Mouse (Mus musculus) kidney, embryonic 16.5 days (tissue): ENCODE measurements at regions not wholly inside any gene's neighbourhood (a gene's known extent, or its start where the extent isn't known, plus 50 kb on each side); places are given as distances from the start of the nearest gene placed in this dataset.

Experiments used
- ATAC-seq: fragments of 200-750 bp; cut with Nextera tagmentation; 2 replicates; pipeline ENCODE4 v1.8.0; 2017; ENCODE audit warnings: moderate TSS enrichment; ENCODE audit not compliant: low FRiP score, low TSS enrichment
- H3K27ac ChIP-seq: fragments of 300-500 bp; sonication (generic); 2 replicates; pipeline ENCODE4 v1.5.1; 2014; ENCODE audit warnings: low read length
- H3K27me3 ChIP-seq: fragments of 300-500 bp; sonication (generic); 2 replicates; pipeline ENCODE4 v1.6.1; 2014; ENCODE audit warnings: low read length, control low read depth, mixed read lengths; ENCODE audit not compliant: insufficient read depth
- H3K36me3 ChIP-seq: fragments of 300-500 bp; sonication (generic); 2 replicates; pipeline ENCODE4 v1.6.1; 2014; ENCODE audit warnings: low read length, control low read depth, mixed read lengths; ENCODE audit not compliant: insufficient read depth
- H3K4me1 ChIP-seq: fragments of 300-500 bp; sonication (generic); 2 replicates; pipeline ENCODE4 v1.6.1; 2014; ENCODE audit warnings: low read length, control low read depth, mixed read lengths; ENCODE audit not compliant: insufficient read depth
- H3K4me2 ChIP-seq: fragments of 300-500 bp; sonication (generic); replicated peaks from 2 replicates; pipeline ENCODE4 v1.6.1; 2014; ENCODE audit warnings: low read depth, low read length
- H3K4me3 ChIP-seq: fragments of 300-500 bp; sonication (generic); 2 replicates; pipeline ENCODE4 v1.5.1; 2014; ENCODE audit warnings: mild to moderate bottlenecking, low read length
- H3K9ac ChIP-seq: fragments of 300-500 bp; sonication (generic); replicated peaks from 2 replicates; pipeline ENCODE4 v1.6.1; 2014; ENCODE audit warnings: low read length
- H3K9me3 ChIP-seq: fragments of 300-500 bp; sonication (generic); 2 replicates; pipeline ENCODE4 v1.6.1; 2016; ENCODE audit warnings: low read length, control low read depth
- WGBS: fragments of 180-500 bp; shearing (Covaris S2); extraction: QIAGEN DNeasy Blood & Tissue Kit; methylation state at CpG from one replicate; pipeline ENCODE4 v1.1.7; 2014; 5-methylcytosine and 5-hydroxymethylcytosine counted together

DNA sequence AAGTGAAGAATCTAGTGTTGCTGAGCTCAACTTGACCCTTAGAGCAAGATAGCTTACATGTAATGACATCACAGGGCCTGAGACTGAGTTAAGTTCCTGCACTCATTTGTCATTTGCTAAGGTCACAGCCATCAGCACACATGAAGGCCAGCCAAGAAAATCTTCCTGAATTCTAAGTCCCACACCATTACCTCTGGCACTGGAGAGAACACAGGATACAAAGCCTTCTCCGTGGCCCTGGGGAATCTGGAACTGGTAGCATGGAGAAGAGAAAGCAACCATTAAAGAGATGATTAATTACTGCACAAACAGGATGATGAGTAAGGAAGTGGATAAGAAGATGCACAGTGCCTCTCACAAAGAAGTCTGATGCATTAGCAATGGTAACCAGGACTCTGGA, 232.0 kb downstream of the Wdr72 start:
- Histone ChIP-seq H3K9ac (no peak overlapping the region), H3K4me2 (no peak overlapping the region), H3K27me3 (no peaks in the 10 kb centered on the region), H3K9me3 (no peaks in the 10 kb centered on the region), H3K4me3 (no peak overlapping the region), H3K36me3 (no peaks in the 10 kb centered on the region), H3K4me1 (no peaks in the 10 kb centered on the region), H3K27ac (no peak overlapping the region)
- ATAC-seq = no peak
- 48% methylated on average over 1 of the region's 1 CpGs for WGBS

DNA sequence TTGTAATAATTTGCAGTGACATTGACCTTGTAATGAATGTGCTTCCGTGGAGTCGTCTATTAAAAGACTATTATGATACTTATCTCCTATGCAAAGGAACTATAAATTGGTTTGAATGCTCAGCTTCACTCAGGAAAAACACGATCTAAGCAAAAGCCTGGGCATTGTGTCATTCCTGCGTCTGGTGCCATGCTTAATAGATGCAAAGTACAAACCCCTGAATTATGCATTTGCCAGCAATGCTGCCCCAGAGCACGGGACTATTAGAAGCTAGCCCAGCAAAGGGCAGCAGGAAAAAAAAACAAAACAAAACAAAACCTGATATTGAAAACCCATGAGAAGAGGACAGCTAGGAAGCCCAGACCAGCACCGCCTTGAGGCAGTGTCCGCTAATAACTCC, 234.9 kb downstream of the Wdr72 start:
- Histone ChIP-seq H3K4me3 (no peak overlapping the region), H3K9ac (no peak overlapping the region), H3K27ac (no peak overlapping the region), H3K4me1 (no peaks in the 10 kb centered on the region), H3K27me3 (no peaks in the 10 kb centered on the region), H3K9me3 (no peaks in the 10 kb centered on the region), H3K36me3 (no peaks in the 10 kb centered on the region), H3K4me2 (no peak overlapping the region)
- 60% methylated on average over 7 of the region's 7 CpGs for WGBS
- no peak for ATAC-seq

DNA sequence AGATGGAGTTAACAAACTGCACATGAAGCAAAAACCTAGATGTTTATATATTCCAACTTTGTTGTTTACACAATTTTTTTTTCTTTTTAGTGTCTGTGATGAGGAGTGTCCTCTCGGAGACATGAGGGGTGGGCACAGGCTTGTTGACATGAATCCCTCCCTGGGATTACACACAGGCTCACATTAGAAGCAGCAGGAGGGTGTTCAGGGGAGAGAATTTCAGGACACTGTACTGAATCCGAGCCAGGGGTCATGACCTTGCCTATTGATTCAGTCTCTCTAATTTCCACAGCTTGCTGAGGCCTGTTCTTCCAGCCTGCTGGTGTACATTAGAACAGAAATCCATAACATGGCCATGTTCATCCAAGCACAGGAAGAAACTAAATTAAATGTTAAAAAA, 238.6 kb downstream of the Wdr72 start:
- Histone ChIP-seq H3K9me3 (no peaks in the 10 kb centered on the region), H3K4me1 (no peaks in the 10 kb centered on the region), H3K4me2 (no peak overlapping the region), H3K4me3 (no peak overlapping the region), H3K9ac (no peak overlapping the region), H3K27ac (no peak overlapping the region), H3K27me3 (no peaks in the 10 kb centered on the region), H3K36me3 (no peaks in the 10 kb centered on the region)
- ATAC-seq = no peak
- WGBS = 15% methylated on average over 2 of the region's 2 CpGs

DNA sequence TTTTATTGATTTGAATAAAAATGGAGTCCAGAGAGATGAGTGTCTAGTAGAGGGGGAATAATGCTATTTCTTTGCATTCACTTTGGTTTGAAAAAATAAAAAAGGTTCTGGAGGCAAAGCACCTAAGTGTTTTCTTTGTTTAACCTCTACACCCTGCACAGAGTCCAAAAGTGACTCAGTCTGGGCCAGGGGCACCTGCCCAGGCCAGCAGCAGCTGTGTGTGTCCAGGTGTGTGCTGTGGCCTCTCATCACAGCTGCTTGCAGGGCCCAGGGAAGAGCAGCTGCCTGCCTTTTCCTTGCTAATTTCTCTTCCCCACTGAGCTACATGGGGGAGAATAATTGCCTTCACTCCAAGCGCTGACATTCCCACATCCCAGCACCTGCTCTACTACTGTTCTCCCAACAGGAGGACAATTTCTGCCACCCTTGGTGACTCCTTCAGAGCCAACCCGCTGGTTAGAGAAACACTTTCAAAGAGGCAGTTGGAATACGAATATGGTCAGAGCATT, 255.8 kb downstream of the Wdr72 start:
- H3K4me1 ChIP-seq = no peaks in the 10 kb centered on the region
- H3K27ac ChIP-seq = no peak overlapping the region
- 33% methylated on average over 3 of the region's 3 CpGs for WGBS
- no peak overlapping the region for H3K4me2 ChIP-seq
- no peak for ATAC-seq
- H3K4me3 ChIP-seq = no peak overlapping the region
- no peaks in the 10 kb centered on the region for H3K9me3 ChIP-seq
- no peaks in the 10 kb centered on the region for H3K27me3 ChIP-seq
- H3K9ac ChIP-seq = no peak overlapping the region
- no peaks in the 10 kb centered on the region for H3K36me3 ChIP-seq

DNA sequence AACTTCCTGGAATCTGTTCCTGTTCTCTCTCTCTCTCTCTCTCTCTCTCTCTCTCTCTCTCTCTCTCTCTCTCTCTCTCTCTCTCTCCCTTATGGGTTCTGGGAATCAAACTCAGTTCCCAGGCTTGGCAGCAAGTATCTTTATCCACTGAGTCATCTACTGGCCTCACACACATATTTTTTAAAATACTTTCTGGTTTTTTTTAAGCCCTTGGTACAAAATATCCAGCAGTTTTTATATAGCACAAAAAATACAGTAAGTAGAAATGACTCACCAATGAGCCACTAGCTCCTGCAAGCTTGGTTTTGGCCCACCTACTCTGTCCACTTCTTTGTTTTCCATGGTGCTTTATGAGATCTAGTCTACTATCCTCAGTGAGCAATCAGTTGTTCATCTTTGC, 266.0 kb downstream of the Wdr72 start:
- no peaks in the 10 kb centered on the region for H3K27me3 ChIP-seq
- H3K27ac ChIP-seq = no peak overlapping the region
- H3K36me3 ChIP-seq = no peaks in the 10 kb centered on the region
- no peak overlapping the region for H3K4me3 ChIP-seq
- ATAC-seq = no peak
- H3K4me1 ChIP-seq = no peaks in the 10 kb centered on the region
- H3K9me3 ChIP-seq = no peaks in the 10 kb centered on the region
- H3K4me2 ChIP-seq = no peak overlapping the region
- H3K9ac ChIP-seq = no peak overlapping the region

DNA sequence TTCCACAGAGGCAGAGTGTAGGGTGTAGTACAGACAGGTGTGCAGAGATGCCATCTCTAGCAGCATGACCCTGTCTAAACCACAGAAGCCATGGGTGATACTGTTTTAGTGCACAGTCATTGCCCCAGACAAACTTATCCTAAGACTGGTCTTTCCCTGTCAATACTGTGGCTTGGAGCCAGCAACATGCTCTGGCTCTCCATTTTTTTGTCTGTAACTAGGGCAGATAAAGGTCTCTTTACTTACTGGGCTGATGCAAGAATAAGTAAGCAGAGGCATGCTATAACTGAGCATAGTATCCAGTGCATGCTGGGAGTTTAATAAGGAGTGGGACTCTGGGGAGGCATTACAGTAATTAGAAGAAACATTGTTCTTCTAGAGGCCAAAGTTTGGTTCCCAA, 267.0 kb downstream of the Wdr72 start:
- no peak overlapping the region for H3K9ac ChIP-seq
- H3K4me2 ChIP-seq = no peak overlapping the region
- no peak overlapping the region for H3K27ac ChIP-seq
- no peaks in the 10 kb centered on the region for H3K4me1 ChIP-seq
- no peaks in the 10 kb centered on the region for H3K27me3 ChIP-seq
- no peaks in the 10 kb centered on the region for H3K9me3 ChIP-seq
- no peak for ATAC-seq
- H3K4me3 ChIP-seq = no peak overlapping the region
- H3K36me3 ChIP-seq = no peaks in the 10 kb centered on the region

DNA sequence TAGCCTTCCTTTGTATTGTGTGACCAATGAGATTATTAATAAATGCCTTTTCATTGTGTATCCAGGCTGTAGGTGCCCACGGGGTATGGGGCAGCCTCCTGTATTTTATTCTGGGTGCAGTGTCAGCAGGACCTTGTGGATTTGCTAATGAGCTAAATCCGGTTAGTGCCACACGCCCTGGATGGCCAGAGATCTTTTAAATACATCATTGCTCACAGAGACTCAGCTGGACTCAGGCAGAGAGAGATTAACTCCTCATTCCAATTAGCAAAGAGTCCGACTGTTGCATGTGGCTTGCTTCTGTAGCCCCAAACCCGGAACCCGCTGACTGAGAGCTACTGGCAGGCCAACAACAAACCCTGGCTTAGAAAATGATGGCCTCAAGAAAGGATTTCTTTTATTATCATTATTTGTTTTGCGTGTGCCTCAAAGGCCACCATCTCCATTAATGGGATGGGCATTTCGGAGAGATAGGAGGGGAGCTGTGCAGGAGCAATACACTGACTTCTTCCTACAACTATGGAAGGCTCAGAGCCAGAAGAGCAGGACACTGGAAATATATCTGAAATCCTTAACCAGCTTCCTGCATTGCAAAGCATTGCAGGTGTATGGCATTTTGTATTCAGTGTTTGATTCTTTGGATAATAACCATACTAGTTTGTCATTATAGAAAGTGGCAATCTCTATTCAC, 274.2 kb downstream of the Wdr72 start:
- Histone ChIP-seq H3K9ac (no peak overlapping the region), H3K27me3 (no peaks in the 10 kb centered on the region), H3K4me1 (no peaks in the 10 kb centered on the region), H3K9me3 (0 out of 2 replicates have a peak, but pooled peaks cover 2% of the 10 kb centered on the region), H3K4me2 (no peak overlapping the region), H3K27ac (no peak overlapping the region), H3K36me3 (no peaks in the 10 kb centered on the region), H3K4me3 (no peak overlapping the region)
- WGBS = 87% methylated on average over 8 of the region's 8 CpGs
- no peak for ATAC-seq

DNA sequence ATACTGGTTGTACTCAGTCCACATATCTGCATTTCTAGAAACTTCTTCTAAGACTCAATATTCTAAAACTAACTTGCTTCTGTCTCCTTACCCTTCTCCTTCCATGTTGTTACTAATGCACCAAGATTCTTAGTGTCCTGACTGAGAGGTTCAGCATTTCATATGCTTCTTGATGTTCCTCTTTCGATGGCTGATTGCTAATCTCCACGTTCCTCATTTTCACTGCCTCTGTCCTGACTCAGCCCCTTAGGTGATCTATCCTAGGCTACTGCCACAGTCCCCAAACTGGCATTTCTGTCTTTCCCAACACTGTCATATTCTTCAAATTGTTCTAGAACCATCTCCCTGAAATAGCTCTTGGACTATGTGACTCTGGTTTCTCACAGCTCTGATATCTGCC, 315.4 kb downstream of the Wdr72 start:
- Histone ChIP-seq H3K4me3 (no peak overlapping the region), H3K27me3 (no peaks in the 10 kb centered on the region), H3K9ac (no peak overlapping the region), H3K36me3 (no peaks in the 10 kb centered on the region), H3K27ac (no peak overlapping the region), H3K9me3 (no peaks in the 10 kb centered on the region), H3K4me1 (no peaks in the 10 kb centered on the region), H3K4me2 (no peak overlapping the region)
- ATAC-seq = no peak
- WGBS = 93% methylated on average over 2 of the region's 2 CpGs

DNA sequence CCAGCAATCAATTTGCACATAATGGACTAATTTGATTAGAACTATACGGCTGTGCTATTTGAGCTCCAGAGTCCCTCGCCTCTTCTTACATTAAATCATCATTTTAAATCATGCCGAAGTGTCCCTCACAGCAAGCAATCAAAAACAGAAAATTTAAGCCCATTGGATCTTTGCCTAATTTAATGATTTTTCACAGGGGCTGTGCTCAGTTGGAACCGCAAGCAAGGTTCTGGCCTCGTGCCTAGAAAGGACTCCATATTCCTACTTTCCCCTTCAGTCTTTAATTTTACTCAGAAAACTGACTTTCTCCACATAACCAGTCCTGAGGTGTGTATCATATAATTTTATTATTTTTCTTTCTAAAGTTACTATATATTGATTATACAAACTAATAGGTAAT, 339.8 kb downstream of the Wdr72 start:
- Histone ChIP-seq H3K4me1 (no peaks in the 10 kb centered on the region), H3K4me2 (no peak overlapping the region), H3K4me3 (no peak overlapping the region), H3K27me3 (no peaks in the 10 kb centered on the region), H3K27ac (no peak overlapping the region), H3K9me3 (no peaks in the 10 kb centered on the region), H3K36me3 (no peaks in the 10 kb centered on the region), H3K9ac (no peak overlapping the region)
- 71% methylated on average over 5 of the region's 5 CpGs for WGBS
- no peak for ATAC-seq

DNA sequence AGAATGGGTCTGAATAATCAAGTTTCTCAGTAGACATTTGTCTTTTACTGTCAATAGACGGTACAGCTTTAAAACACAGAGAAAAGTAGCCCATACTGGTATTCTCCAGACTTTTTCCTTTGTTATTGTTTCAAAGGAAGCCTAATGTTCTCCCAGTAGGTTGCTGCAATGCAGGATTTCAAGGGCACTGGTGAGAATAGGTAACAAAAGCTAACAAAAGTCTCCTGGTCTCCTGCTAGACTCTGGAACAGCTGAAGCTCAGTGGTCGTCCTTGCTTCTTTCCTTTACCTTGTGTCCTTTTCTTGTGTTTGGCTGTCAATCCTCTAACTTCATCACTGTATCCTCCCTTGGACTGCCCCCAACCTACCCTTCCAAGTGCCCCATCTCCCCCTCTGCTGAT, 350.9 kb downstream of the Wdr72 start:
- H3K4me2 ChIP-seq = no peak overlapping the region
- ATAC-seq = no peak
- no peak overlapping the region for H3K9ac ChIP-seq
- no peaks in the 10 kb centered on the region for H3K9me3 ChIP-seq
- H3K4me3 ChIP-seq = no peak overlapping the region
- no peaks in the 10 kb centered on the region for H3K36me3 ChIP-seq
- H3K4me1 ChIP-seq = no peaks in the 10 kb centered on the region
- no peaks in the 10 kb centered on the region for H3K27me3 ChIP-seq
- no peak overlapping the region for H3K27ac ChIP-seq
- 55% methylated on average over 2 of the region's 2 CpGs for WGBS
